In genomic region chr16:91614552-91614951, GRCm38 (mm10) we compare ENCODE assay signal across 24 mouse cellular contexts.
"Had no signal": no experiment of that assay in that cellular context is flagged by ENCODE, and none has a peak within 500 bp of the region (broad histone marks: within the 10 kb centered on the region; RNA-seq: fewer than 3 reads in every experiment).

No protein-coding gene starts in this region.

- H3K9me3 ChIP-seq: heart, embryonic 13.5 days; heart, embryonic 15.5 days; hindbrain, embryonic 13.5 days; hindbrain, embryonic 15.5 days; kidney, embryonic 15.5 days; limb, embryonic 13.5 days; limb, embryonic 15.5 days; liver, embryonic 12.5 days had no signal

- H3K4me1 ChIP-seq: kidney, embryonic 15.5 days had no signal

- H3K4me3 ChIP-seq: heart, adult 2 months; heart, embryonic 13.5 days; heart, embryonic 15.5 days; hindbrain, embryonic 13.5 days; hindbrain, embryonic 15.5 days; kidney, embryonic 15.5 days; limb, embryonic 13.5 days; limb, embryonic 15.5 days; liver, embryonic 12.5 days had no signal

- H3K27me3 ChIP-seq: heart, embryonic 15.5 days; hindbrain, embryonic 13.5 days; hindbrain, embryonic 15.5 days; kidney, embryonic 15.5 days; limb, embryonic 13.5 days; limb, embryonic 15.5 days had no signal

- H3K27ac ChIP-seq: heart, adult 2 months; heart, embryonic 13.5 days; heart, embryonic 15.5 days; hindbrain, embryonic 13.5 days; hindbrain, embryonic 15.5 days; hindbrain, postnatal 0 days; kidney, embryonic 15.5 days; kidney, postnatal 0 days; limb, embryonic 13.5 days; limb, embryonic 15.5 days; liver, embryonic 12.5 days had no signal

- DNase-seq: gastrocnemius, postnatal 14 days; gastrocnemius, postnatal 36 days; heart, adult 11 months; heart, adult 2 months; heart, postnatal 14 days; heart, postnatal 36 days; kidney, adult 11 months; kidney, adult 2 months; kidney, adult 9 months; kidney, postnatal 14 days; kidney, postnatal 36 days; layer of hippocampus, adult 9-11 months; layer of hippocampus, postnatal 36 days; left cerebral cortex, postnatal 4 days had no signal

- H3K36me3 ChIP-seq: heart, embryonic 13.5 days; heart, embryonic 15.5 days; hindbrain, embryonic 13.5 days; hindbrain, embryonic 15.5 days; kidney, embryonic 15.5 days; limb, embryonic 13.5 days; limb, embryonic 15.5 days; liver, embryonic 12.5 days had no signal
